Mouse (Mus musculus): ENCODE results near the gene Ipo5. TPM values are rescaled to one million over a fixed set of nuclear protein-coding genes. Genes with fewer than 3 reads are reported as not detected.

Ipo5 gene
- polyA plus RNA-seq, 1 experiment from 2014 or later: 77.9 TPM

DNA sequence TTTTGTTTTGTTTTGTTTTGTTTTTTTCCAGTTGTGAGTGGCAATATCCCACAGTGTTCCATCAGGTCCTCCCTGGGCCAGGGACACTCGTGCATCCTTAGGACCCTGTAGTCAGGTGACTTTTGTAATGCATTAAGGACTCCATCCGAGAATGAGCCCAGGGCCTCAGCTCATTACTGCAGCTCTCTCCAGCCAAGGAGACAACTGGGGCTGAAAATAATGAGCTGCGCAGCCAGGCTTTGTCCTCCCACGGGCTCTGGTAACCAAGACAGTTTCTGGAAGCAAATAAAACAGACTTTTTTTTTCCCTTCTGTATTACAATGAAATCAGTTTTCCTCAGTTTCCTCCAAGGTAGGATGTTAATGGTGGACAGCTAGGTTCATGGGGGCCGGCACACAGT is 50.0 kb downstream of the Ipo5 start:
- Histone ChIP-seq H3K4me2 (ENCODE audit: low read depth, low read length) (no peak overlapping the region), H3K27me3 (ENCODE audit: control insufficient read depth, insufficient read depth, low read length) (no peaks in the 10 kb centered on the region), H3K9me3 (replicated peaks; ENCODE audit: control insufficient read depth, low read length) (no peaks in the 10 kb centered on the region), H3K36me3 (ENCODE audit: control insufficient read depth, insufficient read depth, low read length) (no peaks in the 10 kb centered on the region), H3K27ac (ENCODE audit: low read length) (no peak overlapping the region), H3K4me1 (ENCODE audit: control insufficient read depth, insufficient read depth, low read length) (no peaks in the 10 kb centered on the region), H3K9ac (ENCODE audit: low read length) (no peak overlapping the region), H3K4me3 (replicated peaks; ENCODE audit: low read length) (no peak overlapping the region)
- no peak for ATAC-seq (ENCODE audit: insufficient read depth, low FRiP score)
- 63% methylated on average over 5 of the region's 5 CpGs for WGBS

DNA sequence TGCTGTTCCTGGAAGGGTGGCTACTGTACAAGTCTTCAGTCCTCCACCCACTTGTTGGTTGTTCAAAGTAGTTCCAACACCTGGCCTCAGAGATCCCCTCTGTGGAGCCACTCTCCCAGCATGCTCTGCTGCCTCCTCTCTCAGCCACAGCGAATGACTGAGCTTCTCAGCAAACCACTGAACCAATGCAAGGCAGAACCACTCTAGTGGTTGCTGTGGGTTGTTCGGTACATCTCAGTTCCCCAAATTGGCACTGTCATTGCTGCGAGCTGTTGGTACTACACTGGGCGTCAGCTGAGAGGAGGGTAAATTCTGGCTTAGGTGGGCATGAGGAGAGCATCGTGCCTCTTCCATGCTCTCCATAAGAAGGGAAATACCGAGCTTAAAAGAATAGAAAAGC is 56.0 kb downstream of the Ipo5 start:
- 79% methylated on average over 6 of the region's 6 CpGs for WGBS
- Histone ChIP-seq H3K4me1 (ENCODE audit: control insufficient read depth, insufficient read depth, low read length) (no peaks in the 10 kb centered on the region), H3K9me3 (replicated peaks; ENCODE audit: control insufficient read depth, low read length) (no peaks in the 10 kb centered on the region), H3K27me3 (ENCODE audit: control insufficient read depth, insufficient read depth, low read length) (no peaks in the 10 kb centered on the region), H3K4me2 (ENCODE audit: low read depth, low read length) (no peak overlapping the region), H3K4me3 (replicated peaks; ENCODE audit: low read length) (no peak overlapping the region), H3K36me3 (ENCODE audit: control insufficient read depth, insufficient read depth, low read length) (no peaks in the 10 kb centered on the region), H3K9ac (ENCODE audit: low read length) (no peak overlapping the region), H3K27ac (ENCODE audit: low read length) (no peak overlapping the region)
- ATAC-seq (ENCODE audit: insufficient read depth, low FRiP score): no peak

DNA sequence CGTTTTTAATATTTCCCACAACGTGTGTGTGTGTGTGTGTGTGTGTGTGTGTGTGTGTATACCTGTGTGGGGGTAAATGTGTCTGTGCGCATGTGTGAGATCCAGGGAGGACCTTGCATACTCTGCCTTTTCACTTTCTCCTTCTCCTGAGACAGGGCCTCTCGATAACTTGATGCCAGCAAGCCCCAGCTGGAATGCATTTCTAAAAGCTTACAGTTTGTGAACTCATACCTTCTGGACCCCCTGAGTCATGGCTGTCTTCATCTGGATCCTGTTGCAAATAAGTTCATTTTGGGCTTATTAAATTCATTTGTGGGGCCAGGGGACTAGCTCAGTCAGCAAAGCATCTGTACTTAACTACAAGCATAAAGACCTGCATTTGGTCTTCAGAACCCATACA is 57.7 kb downstream of the Ipo5 start:
- Histone ChIP-seq H3K4me1 (ENCODE audit: control insufficient read depth, insufficient read depth, low read length) (no peaks in the 10 kb centered on the region), H3K9ac (ENCODE audit: low read length) (no peak overlapping the region), H3K36me3 (ENCODE audit: control insufficient read depth, insufficient read depth, low read length) (no peaks in the 10 kb centered on the region), H3K9me3 (replicated peaks; ENCODE audit: control insufficient read depth, low read length) (no peaks in the 10 kb centered on the region), H3K27ac (ENCODE audit: low read length) (no peak overlapping the region), H3K27me3 (ENCODE audit: control insufficient read depth, insufficient read depth, low read length) (no peaks in the 10 kb centered on the region), H3K4me3 (replicated peaks; ENCODE audit: low read length) (no peak overlapping the region), H3K4me2 (ENCODE audit: low read depth, low read length) (no peak overlapping the region)
- no peak for ATAC-seq (ENCODE audit: insufficient read depth, low FRiP score)
- WGBS: 83% methylated on average over 4 of the region's 4 CpGs

DNA sequence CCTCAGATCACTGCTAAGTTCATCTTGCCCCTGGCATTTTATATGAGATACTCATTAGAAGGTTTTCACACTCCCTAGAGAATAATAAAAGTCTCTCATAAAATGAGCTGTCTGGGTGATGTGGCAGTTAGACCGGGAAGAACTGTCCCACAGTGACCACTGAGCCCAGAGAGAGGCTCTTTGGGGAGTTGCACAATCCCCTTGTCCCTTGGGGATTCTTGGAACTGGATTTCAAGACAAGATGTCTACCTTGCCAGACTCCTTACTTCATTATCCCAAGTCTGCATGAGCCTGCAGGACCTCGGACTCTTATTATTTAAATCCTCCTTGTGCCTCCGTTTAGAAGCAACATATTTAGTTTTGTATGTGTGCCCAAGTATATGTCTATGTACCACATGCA is 58.6 kb downstream of the Ipo5 start:
- Histone ChIP-seq H3K4me2 (ENCODE audit: low read depth, low read length) (no peak overlapping the region), H3K36me3 (ENCODE audit: control insufficient read depth, insufficient read depth, low read length) (no peaks in the 10 kb centered on the region), H3K4me3 (replicated peaks; ENCODE audit: low read length) (no peak overlapping the region), H3K27me3 (ENCODE audit: control insufficient read depth, insufficient read depth, low read length) (no peaks in the 10 kb centered on the region), H3K4me1 (ENCODE audit: control insufficient read depth, insufficient read depth, low read length) (no peaks in the 10 kb centered on the region), H3K9me3 (replicated peaks; ENCODE audit: control insufficient read depth, low read length) (no peaks in the 10 kb centered on the region), H3K9ac (ENCODE audit: low read length) (no peak overlapping the region), H3K27ac (ENCODE audit: low read length) (no peak overlapping the region)
- 88% methylated on average over 3 of the region's 3 CpGs for WGBS
- no peak for ATAC-seq (ENCODE audit: insufficient read depth, low FRiP score)

DNA sequence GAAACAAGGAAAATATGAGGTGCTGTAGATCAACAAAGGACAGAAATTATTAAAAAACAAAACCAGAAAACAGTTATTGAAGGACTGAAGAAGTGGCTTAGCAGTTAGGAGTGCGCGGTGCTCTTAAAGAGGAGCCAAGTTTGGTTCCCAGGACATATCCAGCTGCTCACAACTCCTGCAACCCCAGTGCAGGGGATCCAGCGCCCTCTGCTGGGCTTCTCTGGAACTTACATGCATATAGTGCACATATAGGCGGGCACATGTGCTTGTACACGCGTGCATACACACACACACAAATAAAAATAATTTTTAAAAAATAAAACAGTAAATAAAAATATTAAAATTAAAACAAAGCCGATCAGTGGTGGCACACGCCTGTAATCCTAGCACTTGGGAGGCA is 59.6 kb downstream of the Ipo5 start:
- Histone ChIP-seq H3K4me1 (ENCODE audit: control insufficient read depth, insufficient read depth, low read length) (no peaks in the 10 kb centered on the region), H3K4me3 (replicated peaks; ENCODE audit: low read length) (no peak overlapping the region), H3K9ac (ENCODE audit: low read length) (no peak overlapping the region), H3K27me3 (ENCODE audit: control insufficient read depth, insufficient read depth, low read length) (no peaks in the 10 kb centered on the region), H3K27ac (ENCODE audit: low read length) (no peak overlapping the region), H3K9me3 (replicated peaks; ENCODE audit: control insufficient read depth, low read length) (no peaks in the 10 kb centered on the region), H3K4me2 (ENCODE audit: low read depth, low read length) (no peak overlapping the region), H3K36me3 (ENCODE audit: control insufficient read depth, insufficient read depth, low read length) (no peaks in the 10 kb centered on the region)
- WGBS: 79% methylated on average over 8 of the region's 8 CpGs
- no peak for ATAC-seq (ENCODE audit: insufficient read depth, low FRiP score)

DNA sequence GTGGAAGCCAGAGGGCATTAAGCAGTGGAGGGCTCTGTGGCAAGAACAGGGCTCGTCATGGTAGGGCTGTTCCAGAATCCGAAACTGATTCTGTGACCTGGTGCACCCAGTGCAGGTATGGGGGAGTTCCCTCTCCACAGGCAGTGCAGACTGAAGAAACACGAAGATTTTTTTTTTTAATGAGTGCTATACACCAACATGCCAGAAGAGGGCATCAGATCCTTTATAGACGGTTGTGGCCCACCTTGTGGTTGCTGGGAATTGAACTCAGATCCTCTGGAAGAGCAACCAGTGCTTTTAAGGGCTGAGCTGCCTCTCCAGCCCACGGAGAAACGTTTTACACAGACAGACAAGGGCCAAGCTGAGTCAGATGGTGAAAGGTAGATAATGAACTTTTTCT is 60.3 kb downstream of the Ipo5 start:
- H3K4me3 ChIP-seq (replicated peaks; ENCODE audit: low read length): no peak overlapping the region
- H3K4me2 ChIP-seq (ENCODE audit: low read depth, low read length): no peak overlapping the region
- 65% methylated on average over 6 of the region's 6 CpGs for WGBS

DNA sequence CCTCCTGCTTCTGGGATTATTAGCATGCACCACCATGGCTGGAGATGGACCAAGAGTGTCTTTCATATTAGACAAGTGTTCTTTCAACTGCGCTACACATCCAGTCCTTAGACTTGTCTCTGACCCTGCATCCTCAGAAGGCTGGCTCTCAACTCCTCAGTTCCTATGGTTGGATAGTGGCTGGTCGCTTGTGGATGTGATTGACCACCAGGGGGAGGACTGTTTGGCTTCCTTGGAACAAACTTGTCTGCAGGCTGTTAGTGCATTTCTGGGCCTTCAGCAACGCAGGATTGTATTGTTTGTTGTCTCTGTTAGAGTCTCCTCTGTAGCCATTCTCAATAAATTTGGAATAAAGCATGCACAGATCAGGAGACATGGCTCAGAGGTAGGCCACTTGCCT is 68.5 kb downstream of the Ipo5 start:
- no peak overlapping the region for H3K27ac ChIP-seq (ENCODE audit: low read length)
- no peak for ATAC-seq (ENCODE audit: insufficient read depth, low FRiP score)
- H3K4me3 ChIP-seq (replicated peaks; ENCODE audit: low read length): no peak overlapping the region
- no peaks in the 10 kb centered on the region for H3K4me1 ChIP-seq (ENCODE audit: control insufficient read depth, insufficient read depth, low read length)
- H3K9ac ChIP-seq (ENCODE audit: low read length): no peak overlapping the region
- H3K4me2 ChIP-seq (ENCODE audit: low read depth, low read length): no peak overlapping the region
- H3K36me3 ChIP-seq (ENCODE audit: control insufficient read depth, insufficient read depth, low read length): no peaks in the 10 kb centered on the region
- H3K27me3 ChIP-seq (ENCODE audit: control insufficient read depth, insufficient read depth, low read length): no peaks in the 10 kb centered on the region
- no peaks in the 10 kb centered on the region for H3K9me3 ChIP-seq (replicated peaks; ENCODE audit: control insufficient read depth, low read length)
- WGBS: 54% methylated on average over 3 of the region's 3 CpGs

More for the DNA sequence above, 60.3 kb downstream of the Ipo5 start:
- Histone ChIP-seq H3K9ac (ENCODE audit: low read length) (no peak overlapping the region), H3K27ac (ENCODE audit: low read length) (no peak overlapping the region), H3K9me3 (replicated peaks; ENCODE audit: control insufficient read depth, low read length) (no peaks in the 10 kb centered on the region), H3K36me3 (ENCODE audit: control insufficient read depth, insufficient read depth, low read length) (no peaks in the 10 kb centered on the region), H3K4me1 (ENCODE audit: control insufficient read depth, insufficient read depth, low read length) (no peaks in the 10 kb centered on the region), H3K27me3 (ENCODE audit: control insufficient read depth, insufficient read depth, low read length) (no peaks in the 10 kb centered on the region)
- no peak for ATAC-seq (ENCODE audit: insufficient read depth, low FRiP score)

DNA sequence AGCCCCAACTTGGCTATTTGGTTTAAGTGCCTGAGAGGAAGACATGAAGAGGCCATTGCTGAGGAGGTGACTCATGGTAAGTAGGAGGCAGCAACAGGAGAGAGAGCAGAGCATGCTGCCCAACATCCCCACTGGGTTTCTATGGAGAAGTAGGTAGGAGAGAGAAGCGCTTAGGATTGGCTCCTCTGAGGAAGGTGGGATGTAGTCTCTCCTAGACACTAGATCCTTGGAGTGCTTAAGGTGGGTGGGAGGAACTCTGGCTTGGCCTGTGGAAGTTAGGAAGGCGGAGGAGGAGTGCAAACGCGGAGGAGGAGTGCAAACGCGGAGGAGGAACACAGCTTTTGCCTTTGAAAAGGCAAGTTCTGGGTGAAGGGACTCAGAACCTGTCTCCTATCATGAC is 78.1 kb downstream of the Ipo5 start:
- no peak for ATAC-seq (ENCODE audit: insufficient read depth, low FRiP score)
- H3K4me2 ChIP-seq (ENCODE audit: low read depth, low read length): no peak overlapping the region
- no peak overlapping the region for H3K27ac ChIP-seq (ENCODE audit: low read length)
- WGBS: 56% methylated on average over 6 of the region's 6 CpGs
- no peak overlapping the region for H3K4me3 ChIP-seq (replicated peaks; ENCODE audit: low read length)
- no peaks in the 10 kb centered on the region for H3K27me3 ChIP-seq (ENCODE audit: control insufficient read depth, insufficient read depth, low read length)
- no peaks in the 10 kb centered on the region for H3K36me3 ChIP-seq (ENCODE audit: control insufficient read depth, insufficient read depth, low read length)
- H3K9ac ChIP-seq (ENCODE audit: low read length): no peak overlapping the region
- no peaks in the 10 kb centered on the region for H3K4me1 ChIP-seq (ENCODE audit: control insufficient read depth, insufficient read depth, low read length)
- H3K9me3 ChIP-seq (replicated peaks; ENCODE audit: control insufficient read depth, low read length): no peaks in the 10 kb centered on the region

Data from stomach, embryonic 16.5 days (tissue).